In genomic region chr3:53561813-53562212, GRCm38 (mm10) we compare ENCODE assay signal across 17 mouse cellular contexts.
DNase-seq lines count a peak whose midpoint lies in the region; ATAC-seq lines count a peak whose summit lies in the region.
"Had no signal": no experiment of that assay in that cellular context is flagged by ENCODE, and none has a peak within 500 bp of the region (broad histone marks: within the 10 kb centered on the region; RNA-seq: fewer than 3 reads in every experiment).

No protein-coding gene starts in this region.

- H3K4me1 ChIP-seq in forebrain, embryonic 11.5 days (replicated peaks; ENCODE audit: control insufficient read depth, insufficient read depth, low read length): peaks cover 5% of the 10 kb centered on the region; the same call in 1 of the 2 replicates
- peaks cover 25% of the 10 kb centered on the region for H3K4me1 ChIP-seq in forebrain, embryonic 15.5 days
- peaks cover 26% of the 10 kb centered on the region for H3K4me1 ChIP-seq in neural tube, embryonic 15.5 days
- peaks cover 2% of the 10 kb centered on the region; the same call in 1 of the 2 replicates for H3K4me1 ChIP-seq in liver, embryonic 11.5 days (replicated peaks; ENCODE audit: control insufficient read depth, insufficient read depth, low read length)
- H3K4me1 ChIP-seq: heart, embryonic 15.5 days had no signal

- H3K9ac ChIP-seq in forebrain, embryonic 11.5 days (ENCODE audit: low read length): no peak overlapping the region
- H3K9ac ChIP-seq in forebrain, embryonic 15.5 days (replicated peaks): no peak overlapping the region
- no peak overlapping the region for H3K9ac ChIP-seq in neural tube, embryonic 15.5 days (replicated peaks)
- no peak overlapping the region for H3K9ac ChIP-seq in liver, embryonic 11.5 days (ENCODE audit: low read depth, low read length)
- H3K9ac ChIP-seq: heart, embryonic 15.5 days; lung, embryonic 15.5 days had no signal

- no peaks in the 10 kb centered on the region for H3K27me3 ChIP-seq in forebrain, embryonic 11.5 days (ENCODE audit: control insufficient read depth, insufficient read depth, low read length)
- H3K27me3 ChIP-seq in forebrain, embryonic 15.5 days: no peaks in the 10 kb centered on the region
- H3K27me3 ChIP-seq in neural tube, embryonic 15.5 days (replicated peaks): no peaks in the 10 kb centered on the region
- H3K27me3 ChIP-seq in liver, embryonic 11.5 days (replicated peaks; ENCODE audit: control insufficient read depth, insufficient read depth, low read length): no peaks in the 10 kb centered on the region
- H3K27me3 ChIP-seq: heart, embryonic 15.5 days; lung, embryonic 15.5 days had no signal

- DNase-seq in forebrain, embryonic 11.5 days (ENCODE audit: low spot score): no peak
- peak; percentile 31 for DNase-seq in neural tube, embryonic 10.5 days (ENCODE audit: extremely low spot score, low spot score)
- DNase-seq in liver, embryonic 11.5 days (ENCODE audit: low spot score): no peak
- no peak for DNase-seq in layer of hippocampus, postnatal 10 days (ENCODE audit: low spot score in 2 of 2)
- no peak for DNase-seq in heart, adult 9 months (ENCODE audit: low spot score in 2 of 2)
- DNase-seq: adrenal gland, postnatal 25 days; cerebellum, adult 11 months; gastrocnemius, postnatal 25 days; kidney, postnatal 14 days; layer of hippocampus, postnatal 36 days; right cerebral cortex, postnatal 4 days had no signal

- H3K4me3 ChIP-seq in forebrain, embryonic 11.5 days (ENCODE audit: low read depth, low read length): no peak overlapping the region
- no peak overlapping the region for H3K4me3 ChIP-seq in forebrain, embryonic 15.5 days
- H3K4me3 ChIP-seq in neural tube, embryonic 15.5 days (replicated peaks): no peak overlapping the region
- H3K4me3 ChIP-seq in liver, embryonic 11.5 days (ENCODE audit: low read depth, low read length): no peak overlapping the region
- H3K4me3 ChIP-seq: erythroblast, embryonic 14.5 days; heart, embryonic 15.5 days; lung, embryonic 15.5 days had no signal

- no peaks in the 10 kb centered on the region for H3K36me3 ChIP-seq in forebrain, embryonic 11.5 days (ENCODE audit: control insufficient read depth, insufficient read depth, low read length)
- no peaks in the 10 kb centered on the region for H3K36me3 ChIP-seq in forebrain, embryonic 15.5 days
- no peaks in the 10 kb centered on the region for H3K36me3 ChIP-seq in neural tube, embryonic 15.5 days
- H3K36me3 ChIP-seq in liver, embryonic 11.5 days (ENCODE audit: control insufficient read depth, insufficient read depth, low read length): no peaks in the 10 kb centered on the region
- H3K36me3 ChIP-seq: heart, embryonic 15.5 days; lung, embryonic 15.5 days had no signal

- WGBS in forebrain, embryonic 11.5 days: 40% methylated on average over 7 of the region's 7 CpGs
- 47% methylated on average over 7 of the region's 7 CpGs for WGBS in forebrain, embryonic 15.5 days
- 45% methylated on average over 7 of the region's 7 CpGs for WGBS in neural tube, embryonic 15.5 days
- 56% methylated on average over 7 of the region's 7 CpGs for WGBS in liver, embryonic 11.5 days

- ATAC-seq in forebrain, embryonic 11.5 days (replicated peaks; ENCODE audit: low FRiP score): peak; percentile 46; the same call in 1 of the 2 replicates
- ATAC-seq in forebrain, embryonic 15.5 days (replicated peaks): no peak
- no peak for ATAC-seq in neural tube, embryonic 15.5 days (ENCODE audit: low FRiP score)
- ATAC-seq in liver, embryonic 11.5 days (replicated peaks; ENCODE audit: low FRiP score): peak; percentile 61
- no peak for ATAC-seq in inflammation-experienced regulatory T-cells, adult 6 months

- H3K27ac ChIP-seq in forebrain, embryonic 11.5 days (ENCODE audit: low read depth, low read length): no peak overlapping the region
- no peak overlapping the region for H3K27ac ChIP-seq in forebrain, embryonic 15.5 days (replicated peaks)
- no peak overlapping the region for H3K27ac ChIP-seq in neural tube, embryonic 15.5 days (replicated peaks)
- no peak overlapping the region for H3K27ac ChIP-seq in liver, embryonic 11.5 days (ENCODE audit: low read depth, low read length)
- H3K27ac ChIP-seq: heart, embryonic 15.5 days; lung, embryonic 15.5 days had no signal

- no peaks in the 10 kb centered on the region for H3K9me3 ChIP-seq in forebrain, embryonic 11.5 days (ENCODE audit: control insufficient read depth, low read length)
- no peaks in the 10 kb centered on the region for H3K9me3 ChIP-seq in forebrain, embryonic 15.5 days
- H3K9me3 ChIP-seq in neural tube, embryonic 15.5 days (replicated peaks): no peaks in the 10 kb centered on the region
- no peaks in the 10 kb centered on the region for H3K9me3 ChIP-seq in liver, embryonic 11.5 days (ENCODE audit: control insufficient read depth, low read length)
- H3K9me3 ChIP-seq: heart, embryonic 15.5 days; lung, embryonic 15.5 days had no signal

- no peak overlapping the region for H3K4me2 ChIP-seq in forebrain, embryonic 11.5 days (ENCODE audit: low read depth, low read length, severe bottlenecking)
- no peak overlapping the region for H3K4me2 ChIP-seq in forebrain, embryonic 15.5 days (replicated peaks)
- H3K4me2 ChIP-seq in neural tube, embryonic 15.5 days: no peak overlapping the region
- H3K4me2 ChIP-seq in liver, embryonic 11.5 days: no peak overlapping the region
- H3K4me2 ChIP-seq: heart, embryonic 15.5 days; lung, embryonic 15.5 days had no signal

Comparison
In these comparisons a context has a peak if more than half of its experiments do, and no peak if none do; other contexts are left out.
1. ATAC-seq: peak in forebrain, embryonic 11.5 days (single experiment) and liver, embryonic 11.5 days (single experiment); none in forebrain, embryonic 15.5 days (single experiment), neural tube, embryonic 15.5 days (single experiment) and inflammation-experienced regulatory T-cells, adult 6 months (single experiment).